Mouse (Mus musculus) urinary bladder, postnatal 25 days (tissue): Measurements from ENCODE around the gene Postn.

Source experiments
- DNase-seq: peaks from one replicate; pipeline ENCODE4 v3.0.0; 2022; ENCODE audit warnings: low spot score

Postn gene

DNA sequence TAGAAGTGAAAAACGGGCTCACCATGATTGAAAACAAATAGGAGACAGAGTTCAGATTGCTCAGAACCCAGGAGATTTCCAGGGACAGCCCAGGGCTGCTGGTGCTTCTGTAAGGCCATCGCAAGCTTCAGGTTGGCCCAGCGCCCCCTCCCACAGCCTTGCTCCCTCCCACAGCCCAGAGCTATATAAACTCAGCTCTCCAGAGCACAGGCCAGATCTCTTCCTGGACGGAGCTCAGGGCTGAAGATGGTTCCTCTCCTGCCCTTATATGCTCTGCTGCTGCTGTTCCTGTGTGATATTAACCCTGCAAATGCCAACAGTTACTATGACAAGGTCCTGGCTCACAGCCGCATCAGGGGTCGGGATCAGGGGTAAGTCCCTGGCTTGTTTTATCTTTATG is at the start of gene Postn:
TSS of gene Postn (plus strand) at position 213 of the 400 bp plus-strand sequence.
- peak; percentile 8 for DNase-seq

DNA sequence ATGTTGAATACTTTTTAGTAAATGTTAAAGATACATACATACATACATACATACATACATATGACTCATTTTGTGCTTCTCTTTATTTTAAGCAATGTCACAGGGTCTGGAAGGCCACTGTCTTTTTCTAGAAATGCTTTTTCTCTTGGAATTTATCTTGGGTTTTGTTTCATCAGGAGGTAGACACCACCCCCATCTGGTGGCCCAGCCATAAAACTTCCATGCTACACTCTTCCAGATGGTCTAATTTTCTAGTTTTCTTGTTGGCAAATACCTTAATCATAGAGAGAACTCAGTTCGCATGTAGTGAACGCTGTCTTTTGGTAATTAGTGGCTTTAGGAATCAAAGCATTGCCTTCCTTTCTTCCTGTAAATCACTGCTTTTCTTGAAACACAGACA is 46.9 kb upstream of the Postn start:
- no peak for DNase-seq

DNA sequence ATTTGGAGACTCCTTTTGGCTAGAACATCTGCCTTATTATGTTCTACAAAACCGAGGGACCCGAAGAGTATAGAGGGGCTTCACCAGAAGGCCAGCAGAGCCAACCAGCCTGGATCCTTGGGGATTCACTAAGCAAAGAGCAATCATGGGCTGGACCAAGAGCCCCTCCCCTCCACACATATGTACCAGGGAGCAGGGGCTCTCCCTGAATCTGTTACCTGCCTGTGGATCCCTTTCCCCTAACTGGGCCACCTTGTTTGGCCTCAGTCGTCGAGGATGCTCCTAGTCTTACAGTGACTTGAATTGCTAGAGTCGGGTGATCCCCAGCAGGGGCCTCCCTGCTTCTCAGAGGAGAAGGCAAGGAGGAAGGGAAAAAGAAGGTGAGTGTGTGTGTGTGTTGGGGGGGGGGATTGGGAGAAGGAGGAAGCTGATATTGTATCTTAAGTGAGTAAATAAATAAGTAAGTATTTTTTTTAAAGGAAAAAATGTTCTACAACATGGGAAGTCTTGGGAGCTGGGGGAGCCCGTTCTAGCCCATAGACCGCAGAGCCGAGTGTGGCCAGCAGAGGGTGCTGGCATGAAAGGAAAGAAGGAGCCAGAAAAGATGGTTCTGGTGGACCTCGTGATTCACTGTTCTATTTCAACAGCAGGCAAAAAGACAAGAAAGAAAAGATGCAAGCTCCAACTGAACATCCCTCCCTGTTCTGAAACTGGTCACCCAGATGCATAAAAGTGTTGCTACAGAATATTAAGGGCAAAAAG is 7.8 kb upstream of the Postn start:
- DNase-seq: peak; percentile 79

DNA sequence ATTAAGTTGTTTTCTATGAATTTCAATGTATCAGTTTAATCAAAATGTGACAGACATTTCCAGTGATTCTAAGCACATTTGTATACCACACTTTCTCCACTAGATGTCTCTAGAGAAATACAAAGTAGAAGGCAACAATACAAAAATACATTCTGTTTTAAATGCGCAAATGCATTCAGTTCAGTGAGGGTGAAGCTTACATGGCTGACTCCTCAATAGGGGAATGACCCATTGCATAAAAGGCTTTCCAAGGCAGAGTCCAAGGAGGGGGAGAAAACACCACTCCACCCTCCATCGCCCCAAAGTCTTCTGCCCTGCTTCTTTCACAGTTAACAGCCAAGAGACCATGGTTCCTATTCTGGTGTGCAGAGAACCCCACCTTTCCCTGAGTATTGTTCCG is 3.3 kb upstream of the Postn start:
- no peak for DNase-seq

DNA sequence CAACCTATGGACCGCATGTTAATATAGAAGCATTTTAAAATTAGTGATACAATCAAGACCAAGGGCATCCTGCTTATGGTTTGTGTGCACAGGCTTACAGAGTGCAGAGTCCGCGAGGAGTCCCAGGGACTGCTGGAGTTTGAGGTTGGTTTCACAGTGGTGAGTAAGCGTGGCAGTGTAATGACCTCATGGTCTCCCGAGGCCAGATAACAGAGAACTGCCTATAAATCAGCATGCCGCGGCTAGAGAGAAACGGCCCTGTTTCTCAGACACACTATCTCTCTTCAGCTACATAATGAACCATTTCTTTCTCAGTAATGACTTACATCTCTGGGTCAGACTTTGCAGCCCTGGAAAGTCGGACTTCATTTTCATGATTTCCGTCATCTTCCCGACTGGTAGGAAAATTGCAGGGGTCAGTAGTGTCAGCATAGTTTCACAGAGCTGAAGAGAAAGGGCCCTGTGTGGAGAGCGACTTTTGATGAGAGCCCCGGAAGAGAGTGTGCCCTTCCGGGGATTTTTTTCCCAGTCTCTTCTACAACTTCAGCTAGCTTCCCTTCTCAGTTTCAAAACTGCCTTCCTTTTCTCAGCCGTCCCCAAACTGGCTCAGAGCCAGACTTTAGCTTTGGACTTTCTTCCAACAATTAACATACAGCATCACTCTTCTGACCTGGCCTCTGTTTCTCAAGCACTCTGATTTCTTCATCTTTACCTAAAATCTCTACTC is 2.3 kb upstream of the Postn start:
- peak; percentile 15 for DNase-seq

DNA sequence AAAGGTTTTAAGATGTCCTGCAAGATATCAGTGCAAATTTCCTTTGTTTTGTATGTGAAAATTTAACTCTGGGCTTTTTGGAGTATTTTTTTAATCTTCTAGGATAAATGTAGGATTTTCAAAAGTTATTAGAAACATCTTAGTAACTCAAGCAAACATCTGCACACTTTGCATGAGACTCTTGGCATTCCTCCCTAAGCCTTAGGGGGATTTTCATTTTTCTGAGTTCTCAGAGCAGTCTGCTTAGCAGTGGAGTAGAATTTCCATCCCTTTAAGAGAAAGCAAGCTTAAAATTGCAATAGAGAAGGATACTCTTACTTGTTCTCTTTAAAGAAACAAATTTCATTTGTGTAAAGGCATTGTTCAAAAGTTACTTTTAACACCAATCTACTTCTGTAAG is 747 bp downstream of the Postn start:
- DNase-seq: no peak

DNA sequence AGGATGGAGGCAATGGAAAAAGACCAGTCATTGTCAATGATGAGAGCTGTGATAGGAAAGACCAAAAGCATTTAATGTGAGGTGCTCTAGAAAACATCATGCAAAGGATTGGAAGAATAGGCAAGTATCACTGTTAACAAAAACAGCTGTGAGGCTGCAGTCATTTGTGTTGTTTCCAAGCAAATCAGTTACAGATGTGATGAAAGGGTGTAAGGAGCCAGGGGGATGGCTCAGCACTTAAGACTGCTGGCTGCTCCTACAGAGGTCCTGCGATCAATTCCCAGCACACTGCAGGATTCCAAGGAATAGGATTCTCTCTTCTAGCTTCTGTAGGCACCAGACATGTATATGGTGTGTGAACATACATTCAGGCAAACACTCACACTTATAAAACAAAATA is 10.1 kb downstream of the Postn start:
- DNase-seq: no peak

DNA sequence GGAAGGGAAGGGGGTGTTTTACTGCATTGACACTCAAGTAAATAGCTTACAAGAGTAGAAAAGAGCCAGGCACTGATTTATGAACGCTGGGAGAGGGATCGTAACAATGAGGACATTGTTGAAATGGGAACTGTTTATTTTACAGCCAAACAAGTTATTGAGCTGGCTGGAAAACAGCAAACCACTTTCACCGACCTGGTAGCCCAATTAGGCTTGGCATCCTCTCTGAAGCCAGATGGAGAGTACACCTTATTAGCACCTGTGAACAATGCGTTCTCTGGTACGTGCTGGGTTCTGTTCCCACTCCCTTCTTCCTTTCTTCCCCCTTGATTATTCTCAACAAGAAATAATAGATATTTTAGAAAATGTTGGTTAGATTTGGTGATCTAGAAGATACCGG is 11.7 kb downstream of the Postn start:
- no peak for DNase-seq

DNA sequence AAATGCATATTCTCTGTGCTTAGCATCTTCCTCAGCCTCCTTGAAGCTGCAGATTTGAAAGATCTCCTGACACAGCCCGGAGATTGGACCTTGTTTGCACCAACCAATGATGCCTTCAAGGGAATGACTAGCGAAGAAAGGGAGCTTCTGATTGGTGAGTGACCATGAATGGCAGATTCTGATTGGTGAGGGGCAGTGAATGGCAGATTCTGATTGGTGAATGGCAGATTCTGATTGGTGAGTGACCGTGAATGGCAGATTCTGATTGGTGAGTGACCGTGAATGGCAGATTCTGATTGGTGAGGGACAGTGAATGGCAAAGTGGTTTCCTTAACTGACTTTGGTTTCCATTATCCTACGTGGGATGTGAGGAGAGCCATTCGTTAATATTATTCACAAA is 15.1 kb downstream of the Postn start:
- DNase-seq: no peak

DNA sequence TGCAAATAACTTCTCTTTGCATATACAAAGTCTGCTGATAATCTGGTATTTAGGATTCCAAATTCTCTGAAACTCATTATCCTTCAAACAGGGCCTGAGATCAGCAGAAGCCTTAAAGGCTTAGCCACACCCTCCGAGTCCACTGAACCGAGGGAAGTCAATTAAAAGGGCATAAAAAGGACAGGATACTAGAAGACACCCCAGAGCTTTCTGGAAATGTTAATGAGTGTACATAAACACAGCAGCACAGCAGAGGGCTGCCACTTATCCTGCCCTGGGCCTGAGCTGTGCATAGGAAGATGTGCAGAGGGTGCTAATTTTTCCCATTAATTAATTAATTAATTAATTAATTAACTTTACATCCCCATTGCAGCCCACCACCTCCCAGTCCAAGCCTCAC is 16.7 kb downstream of the Postn start:
- DNase-seq: no peak

DNA sequence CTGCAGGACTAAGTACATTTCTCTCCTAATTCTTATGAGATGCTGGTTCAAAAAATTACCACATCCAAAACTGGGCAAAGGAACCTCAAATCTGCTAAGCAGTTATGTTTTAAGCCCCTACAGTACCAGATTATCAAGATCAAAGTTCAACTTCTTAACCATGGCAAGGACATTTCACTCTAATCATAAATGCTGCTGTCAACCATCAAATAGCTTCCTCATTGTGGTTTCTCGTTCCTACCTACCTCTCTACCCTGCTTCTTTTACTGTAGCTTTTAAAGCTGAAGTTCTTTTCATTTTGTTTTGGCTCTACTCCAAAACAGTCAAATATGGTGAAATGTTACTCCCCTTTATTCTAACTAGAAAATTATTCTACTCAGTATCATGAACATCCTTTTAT is 17.2 kb downstream of the Postn start:
- DNase-seq: no peak

DNA sequence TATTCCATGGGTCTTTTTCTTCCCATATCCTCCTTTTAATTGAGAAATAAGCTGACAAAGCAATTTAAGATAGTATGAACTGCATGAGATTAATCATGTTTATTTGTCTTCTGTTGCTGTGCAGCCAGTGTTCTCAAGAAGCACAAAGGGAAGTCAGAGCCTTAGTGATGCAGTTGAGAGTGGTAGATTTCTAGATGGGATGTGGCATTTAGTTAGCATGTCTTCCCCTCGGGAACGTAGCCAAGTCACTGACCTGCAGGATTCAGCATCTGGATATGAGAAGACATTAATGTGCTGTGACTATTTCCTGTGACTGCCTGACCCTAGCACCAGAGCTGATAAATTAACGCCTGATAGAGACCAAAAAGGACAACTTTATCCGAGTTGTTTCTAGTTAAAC is 19.1 kb downstream of the Postn start:
- DNase-seq: no peak

DNA sequence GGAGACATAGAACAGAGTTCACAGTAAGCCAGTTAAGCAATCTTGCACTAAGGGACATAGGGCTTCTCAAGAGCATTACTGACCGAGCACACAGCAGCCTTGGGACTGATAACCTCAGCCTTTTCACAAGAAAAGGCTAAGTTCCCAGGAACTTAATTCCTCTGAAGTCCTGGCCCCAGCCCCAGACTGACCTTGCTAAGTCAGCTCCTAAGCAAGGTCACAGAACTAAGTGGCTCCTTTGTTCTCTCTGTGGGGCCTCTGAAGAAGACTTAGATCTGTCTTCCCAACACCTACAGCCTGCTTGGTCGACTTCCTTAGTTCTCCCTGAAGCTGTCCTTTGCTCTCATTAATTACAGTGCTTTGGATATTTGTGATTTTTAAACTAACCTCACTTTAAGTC is 38.4 kb downstream of the Postn start:
- no peak for DNase-seq

DNA sequence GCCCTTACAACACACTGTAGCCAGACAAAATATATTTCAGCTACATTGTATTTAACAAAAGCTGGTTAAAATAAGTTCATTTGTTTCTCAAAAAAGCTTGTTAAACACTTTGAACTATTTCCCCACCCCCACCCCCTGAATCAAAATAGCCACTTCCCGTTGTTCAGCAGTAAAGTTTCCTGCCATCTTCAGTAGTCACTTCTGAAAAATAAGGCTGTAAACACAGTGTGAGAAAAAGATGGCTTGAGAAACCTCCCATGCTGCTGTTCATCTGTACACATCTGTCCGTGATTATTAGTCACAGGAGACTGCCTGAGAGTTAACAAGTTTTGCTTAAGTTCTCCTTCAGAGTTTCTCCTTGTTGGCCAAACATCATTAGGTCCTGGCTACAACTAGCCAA is 39.0 kb downstream of the Postn start:
- no peak for DNase-seq

DNA sequence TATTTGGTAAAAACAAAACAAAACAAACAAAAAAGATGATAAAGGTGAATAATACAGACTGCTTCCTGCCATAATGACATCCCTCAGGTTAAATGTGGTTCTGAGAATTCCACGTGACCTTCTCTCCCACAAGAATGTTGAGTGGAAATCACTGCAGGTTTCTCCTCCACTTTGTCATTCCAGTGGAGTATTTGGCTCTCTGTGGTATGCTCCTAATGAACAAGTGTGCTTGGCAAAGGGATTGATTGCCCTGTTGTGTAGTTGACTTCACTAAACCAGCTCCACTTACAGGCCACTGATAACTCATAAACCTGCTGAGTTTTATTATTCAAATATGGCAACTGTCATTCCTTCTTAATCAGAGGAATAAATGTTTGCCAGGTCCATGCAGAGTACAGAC is 39.7 kb downstream of the Postn start:
- DNase-seq: no peak

DNA sequence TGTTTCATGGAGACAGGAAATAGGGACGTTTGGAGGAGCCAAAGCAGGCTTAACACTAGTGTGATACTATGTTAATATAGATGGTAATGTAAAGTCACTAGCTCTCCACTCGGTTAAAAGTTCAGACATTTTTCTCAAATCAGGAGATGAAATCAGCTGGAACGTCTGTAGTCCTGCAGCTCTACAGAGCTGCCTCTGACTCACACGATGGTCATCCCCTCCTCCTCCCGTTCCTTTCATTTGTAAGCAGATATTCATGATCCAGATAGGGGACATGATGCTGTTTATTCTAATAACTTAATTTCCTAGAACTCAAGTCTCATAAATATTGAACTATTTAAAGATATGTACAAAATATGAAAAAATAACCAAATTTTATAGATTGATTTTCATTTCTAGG is 40.8 kb downstream of the Postn start:
- DNase-seq: no peak

DNA sequence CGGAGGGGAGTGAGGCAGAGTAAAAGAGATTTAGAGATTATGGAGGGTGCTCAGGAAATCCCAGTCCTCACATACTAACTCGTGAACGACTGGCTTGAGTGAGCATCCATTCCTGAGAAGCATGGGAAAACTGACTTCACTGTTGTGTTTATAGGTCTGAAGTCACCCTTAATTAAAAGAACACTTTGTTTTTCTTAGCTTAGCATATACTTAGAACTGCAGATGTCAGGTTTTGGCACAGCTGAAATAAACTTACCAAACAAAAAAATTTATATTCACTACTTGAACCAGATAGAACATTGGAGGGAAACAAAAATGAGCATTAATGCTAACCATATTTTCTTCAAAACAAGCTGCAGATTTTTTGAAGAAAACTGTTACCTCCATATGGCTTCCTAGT is 42.9 kb downstream of the Postn start:
- DNase-seq: no peak

DNA sequence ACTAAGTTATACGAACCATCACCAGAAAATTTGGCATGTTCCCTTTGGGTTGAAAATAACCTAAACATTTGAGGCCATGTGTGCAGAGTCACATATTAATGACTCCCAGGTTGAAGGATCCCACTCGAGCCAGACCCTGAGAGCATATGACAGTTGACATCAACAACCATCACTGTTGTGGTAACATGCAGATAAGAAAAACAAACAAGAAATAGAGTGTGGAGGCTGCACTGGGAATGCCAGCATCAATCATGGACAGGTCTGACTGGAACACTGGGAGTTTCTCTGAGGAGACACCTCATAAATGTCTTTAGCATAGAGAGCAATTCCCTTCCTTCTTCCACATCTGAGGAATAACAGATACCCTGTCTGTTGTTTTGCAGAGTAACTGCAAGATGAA is 45.7 kb downstream of the Postn start:
- DNase-seq: no peak

DNA sequence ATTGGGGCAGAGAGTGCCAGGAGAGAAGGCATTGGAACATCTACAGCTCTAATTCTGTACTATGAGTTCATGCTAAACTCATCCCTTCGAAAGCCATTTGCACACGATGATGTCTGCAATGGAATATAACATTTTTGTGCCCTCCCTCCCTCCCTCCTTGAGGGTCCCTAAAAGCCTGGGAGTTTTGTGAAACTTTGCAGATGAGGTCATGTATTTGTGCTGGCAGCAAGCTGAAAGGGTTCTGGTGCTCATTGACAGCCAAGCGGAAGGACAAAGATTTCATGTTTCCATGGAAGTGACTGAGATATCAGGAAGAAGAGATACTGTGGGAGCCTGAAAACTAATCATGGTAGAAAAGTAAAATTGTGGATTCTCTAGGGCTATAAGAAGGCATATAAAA is 50.1 kb downstream of the Postn start:
- DNase-seq: no peak

DNA sequence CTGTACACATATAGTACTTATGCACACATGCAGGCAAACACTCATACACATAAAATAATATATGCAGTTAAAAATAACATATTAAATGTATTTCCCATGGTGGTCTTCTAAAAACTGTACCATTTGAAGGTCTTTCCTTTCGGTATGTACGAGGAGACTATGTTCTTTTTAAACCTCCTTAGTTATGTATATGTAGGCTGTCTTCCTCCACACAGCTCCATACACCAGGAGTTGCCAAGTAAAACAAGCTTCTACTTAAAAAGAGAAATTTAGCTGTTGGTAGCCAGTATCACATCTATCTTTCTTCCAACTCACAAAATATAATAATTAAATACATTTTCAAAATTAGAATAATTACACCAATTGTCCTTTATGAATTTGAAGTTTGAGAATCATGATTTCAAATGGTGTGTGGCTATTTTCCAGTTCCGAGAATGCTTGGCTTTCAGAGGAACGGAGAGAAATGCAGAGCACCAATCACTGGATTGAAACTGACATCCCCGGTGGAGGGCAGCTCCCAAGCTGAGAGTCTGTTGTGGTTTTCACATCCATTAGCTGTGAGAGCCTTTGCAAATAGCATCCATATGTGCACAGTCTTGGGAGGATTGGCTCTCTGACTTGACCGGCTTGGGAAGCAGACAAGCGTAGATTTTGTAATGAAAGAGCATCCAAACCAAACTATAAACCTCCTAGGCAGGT is 52.1 kb downstream of the Postn start:
- DNase-seq: no peak

DNA sequence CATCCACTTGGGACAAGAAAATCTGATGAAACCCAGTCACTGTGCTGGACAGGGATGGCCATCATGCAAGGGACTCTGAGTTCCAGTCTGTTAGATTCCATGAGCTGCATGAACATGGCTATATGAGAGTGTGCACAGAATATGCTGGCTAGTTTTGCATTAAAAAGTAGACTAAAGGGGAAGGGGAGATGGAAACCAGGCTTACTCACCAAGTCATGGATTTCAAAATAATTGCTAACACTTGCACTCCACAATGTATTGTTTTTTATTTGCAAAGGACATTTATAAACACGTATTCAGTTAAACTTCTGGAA is 52.6 kb downstream of the Postn start:
- no peak for DNase-seq

DNA sequence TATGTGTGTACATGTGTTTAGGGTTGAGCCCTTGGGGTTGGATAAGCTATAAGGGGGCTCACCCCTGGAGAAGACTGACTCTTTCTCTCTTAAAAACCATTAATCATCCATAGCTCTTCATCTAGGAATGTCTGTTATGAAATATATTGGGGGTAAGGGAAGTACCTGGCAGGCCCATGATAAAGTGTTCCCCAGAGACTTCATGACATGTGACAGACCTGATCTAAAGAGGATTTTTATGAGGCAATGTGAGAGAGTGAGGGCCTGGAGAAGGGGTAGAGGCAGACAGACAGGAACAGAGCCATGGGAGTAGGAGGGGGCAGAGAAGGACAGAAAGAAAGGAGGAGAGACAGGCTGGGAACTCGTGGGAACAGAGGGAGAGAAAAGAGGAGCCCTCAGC is 53.5 kb downstream of the Postn start:
- no peak for DNase-seq

DNA sequence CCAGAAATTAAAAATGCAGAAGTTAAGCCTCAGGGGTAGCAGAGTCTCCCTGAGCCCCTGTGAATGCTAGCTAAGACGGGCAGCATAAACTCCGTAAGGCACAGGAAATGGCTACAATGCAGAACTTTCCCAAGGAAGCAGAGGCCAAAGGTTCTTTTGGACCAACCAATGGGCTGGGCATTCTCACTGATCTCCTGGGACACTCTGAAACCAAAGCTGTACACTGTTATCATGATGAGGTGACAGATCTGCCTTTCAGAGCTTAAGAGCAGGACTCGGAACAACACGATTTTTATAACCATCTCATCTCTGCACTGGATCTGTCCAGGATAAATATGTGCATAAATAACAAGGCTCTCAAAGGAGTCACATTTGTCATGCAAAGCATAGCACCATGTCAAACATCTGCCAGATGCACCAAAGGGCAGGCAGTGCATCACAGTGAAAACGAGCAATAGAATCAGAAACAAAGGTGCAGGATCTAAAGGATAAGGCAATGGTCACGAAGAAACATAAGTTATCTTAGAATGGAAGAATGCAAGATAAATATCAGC is 57.0 kb downstream of the Postn start:
- DNase-seq: no peak
